Mouse (Mus musculus) liver, embryonic 14.5 days (tissue): Measurements from ENCODE around the gene Ppt2. TPM values are rescaled to one million over a fixed set of nuclear protein-coding genes. Genes with fewer than 3 reads are reported as not detected.

ENCODE experiments used
- ATAC-seq: fragments of 200-750 bp; cut with Nextera tagmentation; 2 replicates; pipeline ENCODE4 v1.8.0; 2017; ENCODE audit warnings: moderate number of reproducible peaks, mild to moderate bottlenecking, moderate library complexity; ENCODE audit not compliant: insufficient read depth
- DNase-seq, 3 experiments: peaks; one replicate each; pipeline ENCODE4 v3.0.0-alpha.2; 2012 to 2013; ENCODE audit warnings: low read depth in 3 of 3, low spot score in 3 of 3
- H3K27ac ChIP-seq: fragments of 300-500 bp; sonication (generic); 2 replicates; pipeline ENCODE4 v1.5.1; 2014; ENCODE audit warnings: moderate library complexity, mild to moderate bottlenecking, control low read depth, inconsistent platforms
- H3K27me3 ChIP-seq: fragments of 300-500 bp; sonication (generic); 2 replicates; pipeline ENCODE4 v1.6.1; 2014; ENCODE audit warnings: mild to moderate bottlenecking, low read length, moderate library complexity; ENCODE audit not compliant: control insufficient read depth, insufficient read depth
- H3K36me3 ChIP-seq: fragments of 300-500 bp; sonication (generic); replicated peaks from 2 replicates; pipeline ENCODE4 v1.6.1; 2014; ENCODE audit warnings: low read depth; ENCODE audit not compliant: control insufficient read depth, insufficient read depth
- H3K4me1 ChIP-seq, 2 experiments: fragments of 200-500 bp in 1 of 2; fragments of 300-500 bp in 1 of 2; sonication (generic) in 1 of 2; replicated peaks; 2 replicates each; pipeline ENCODE4 v1.6.1; 2012 to 2014; ENCODE audit warnings: antibody characterized with exemption in 1 of 2, inconsistent platforms in 1 of 2, low read length in 1 of 2; ENCODE audit not compliant: control insufficient read depth in 2 of 2, insufficient read depth in 2 of 2
- H3K4me2 ChIP-seq: fragments of 300-500 bp; sonication (generic); 2 replicates; pipeline ENCODE4 v1.6.1; 2014; ENCODE audit warnings: low read depth, mild to moderate bottlenecking, control low read depth, moderate library complexity
- H3K4me3 ChIP-seq, 2 experiments: fragments of 200-500 bp in 1 of 2; fragments of 300-500 bp in 1 of 2; sonication (generic) in 1 of 2; 2 replicates each; pipeline ENCODE4 v1.5.1; 2012 to 2014; ENCODE audit warnings: low read depth in 2 of 2, low read length in 2 of 2, mild to moderate bottlenecking in 2 of 2, control low read depth in 1 of 2, inconsistent platforms in 1 of 2, moderate library complexity in 1 of 2; ENCODE audit not compliant: insufficient read depth in 1 of 2
- H3K9ac ChIP-seq: fragments of 300-500 bp; sonication (generic); replicated peaks from 2 replicates; pipeline ENCODE4 v1.6.1; 2014; ENCODE audit warnings: mild to moderate bottlenecking, control low read depth, moderate library complexity
- H3K9me3 ChIP-seq: fragments of 300-500 bp; sonication (generic); 2 replicates; pipeline ENCODE4 v1.6.1; 2016; ENCODE audit warnings: low read length, mixed read lengths; ENCODE audit not compliant: control insufficient read depth
- CTCF ChIP-seq: IDR thresholded peaks from 2 replicates; pipeline ENCODE4 v1.5.1; 2016; ENCODE audit warnings: antibody characterized with exemption, low read depth, control low read depth
- EP300 ChIP-seq: IDR thresholded peaks from 2 replicates; pipeline ENCODE4 v1.6.1; 2016; ENCODE audit warnings: antibody characterized with exemption, low read depth
- WGBS: fragments of 180-500 bp; shearing (Covaris S2); extraction: QIAGEN DNeasy Blood & Tissue Kit; methylation state at CpG from one replicate; pipeline ENCODE4 v1.1.7; 2014; ENCODE audit not compliant: insufficient replicate concordance; 5-methylcytosine and 5-hydroxymethylcytosine counted together
- polyA plus RNA-seq, 2 experiments: library from polyadenylated mRNA; depleted of rRNA in 1 of 2; stranded (reverse) in 1 of 2; unstranded in 1 of 2; fragments of >200 nt; fragmentation: Nextera tagmentation in 1 of 2; extraction: Ambion mirVana in 1 of 2; gene quantifications; 2 replicates each; pipeline versions ENCODE4 v1.2.1 to v1.2.3; 2012 to 2014

Ppt2 gene
- polyA plus RNA-seq, 2 experiments, result 10.4 to 10.5 TPM

GRCm38 (mm10) chr17:34567311-34567710 lies 61.0 kb downstream of the Ppt2 start:
- no peak overlapping the region for H3K9ac ChIP-seq
- H3K27me3 ChIP-seq, result no peaks in the 10 kb centered on the region; the same call in 1 of the 2 replicates
- no peak overlapping the region for H3K27ac ChIP-seq
- H3K4me3 ChIP-seq, result no peak overlapping the region
- H3K9me3 ChIP-seq, result no peaks in the 10 kb centered on the region
- DNase-seq (no peak), ATAC-seq (no peak)
- H3K36me3 ChIP-seq, result no peaks in the 10 kb centered on the region
- H3K4me1 ChIP-seq, result no peaks in the 10 kb centered on the region
- H3K4me2 ChIP-seq, result no peak overlapping the region
- no peak for TF ChIP-seq CTCF
- no peak for TF ChIP-seq EP300
- 64% methylated on average over 9 of the region's 9 CpGs for WGBS

Other genes with a start within 250 kb of the Ppt2 start
- gene BC051142, start 229.7 kb downstream of the Ppt2 start, polyA plus RNA-seq (2012; rRNA removed), result 0.03 and 0.17 TPM in 2 replicates
- 0.08 and 0.66 TPM in 2 replicates for gene BC051142, start 229.7 kb downstream of the Ppt2 start, polyA plus RNA-seq (2014; fragmentation: Nextera tagmentation; extraction: Ambion mirVana)
- gene Btnl4, start 151.2 kb downstream of the Ppt2 start, polyA plus RNA-seq (2012; rRNA removed), result not detected in 2 replicates
- not detected in 2 replicates for gene Btnl4, start 151.2 kb downstream of the Ppt2 start, polyA plus RNA-seq (2014; fragmentation: Nextera tagmentation; extraction: Ambion mirVana)
- gene Btnl6, start 111.2 kb downstream of the Ppt2 start, polyA plus RNA-seq (2012; rRNA removed), result not detected in 2 replicates
- not detected in 2 replicates for gene Btnl6, start 111.2 kb downstream of the Ppt2 start, polyA plus RNA-seq (2014; fragmentation: Nextera tagmentation; extraction: Ambion mirVana)
- 0.99 and 1.6 TPM in 2 replicates for gene Notch4, start 64.2 kb downstream of the Ppt2 start, polyA plus RNA-seq (2012; rRNA removed)
- gene Notch4, start 64.2 kb downstream of the Ppt2 start, polyA plus RNA-seq (2014; fragmentation: Nextera tagmentation; extraction: Ambion mirVana), result 0.58 and 0.67 TPM in 2 replicates
- gene Gpsm3, start 38.7 kb downstream of the Ppt2 start, polyA plus RNA-seq (2012; rRNA removed), result 2.9 and 4.2 TPM in 2 replicates
- 8.1 and 9.8 TPM in 2 replicates for gene Gpsm3, start 38.7 kb downstream of the Ppt2 start, polyA plus RNA-seq (2014; fragmentation: Nextera tagmentation; extraction: Ambion mirVana)
- gene Pbx2, start 37.2 kb downstream of the Ppt2 start, polyA plus RNA-seq (2012; rRNA removed), result 21.1 and 22.7 TPM in 2 replicates
- 2.7 and 3.3 TPM in 2 replicates for gene Pbx2, start 37.2 kb downstream of the Ppt2 start, polyA plus RNA-seq (2014; fragmentation: Nextera tagmentation; extraction: Ambion mirVana)
- gene Ager, start 30.6 kb downstream of the Ppt2 start, polyA plus RNA-seq (2012; rRNA removed), result 1.3 TPM in 2 replicates
- 0.41 and 0.53 TPM in 2 replicates for gene Ager, start 30.6 kb downstream of the Ppt2 start, polyA plus RNA-seq (2014; fragmentation: Nextera tagmentation; extraction: Ambion mirVana)
- 51.5 and 61.2 TPM in 2 replicates for gene Rnf5, start 24.8 kb downstream of the Ppt2 start, polyA plus RNA-seq (2012; rRNA removed)
- gene Rnf5, start 24.8 kb downstream of the Ppt2 start, polyA plus RNA-seq (2014; fragmentation: Nextera tagmentation; extraction: Ambion mirVana), result 59.6 and 66.4 TPM in 2 replicates
- gene Agpat1, start 24.2 kb downstream of the Ppt2 start, polyA plus RNA-seq (2012; rRNA removed), result 35.9 and 45.5 TPM in 2 replicates
- gene Agpat1, start 24.2 kb downstream of the Ppt2 start, polyA plus RNA-seq (2014; fragmentation: Nextera tagmentation; extraction: Ambion mirVana), result 19.0 and 21.4 TPM in 2 replicates
- gene Egfl8, start 12.5 kb downstream of the Ppt2 start, polyA plus RNA-seq (2012; rRNA removed), result 0.39 and 0.40 TPM in 2 replicates
- 0.10 and 0.27 TPM in 2 replicates for gene Egfl8, start 12.5 kb downstream of the Ppt2 start, polyA plus RNA-seq (2014; fragmentation: Nextera tagmentation; extraction: Ambion mirVana)
- 0.04 and 0.11 TPM in 2 replicates for gene Prrt1, start 1.0 kb upstream of the Ppt2 start, polyA plus RNA-seq (2012; rRNA removed)
- gene Prrt1, start 1.0 kb upstream of the Ppt2 start, polyA plus RNA-seq (2014; fragmentation: Nextera tagmentation; extraction: Ambion mirVana), result not detected in 2 replicates
- 0.47 and 1.6 TPM in 2 replicates for gene Fkbpl, start 16.3 kb upstream of the Ppt2 start, polyA plus RNA-seq (2012; rRNA removed)
- gene Fkbpl, start 16.3 kb upstream of the Ppt2 start, polyA plus RNA-seq (2014; fragmentation: Nextera tagmentation; extraction: Ambion mirVana), result 2.9 and 3.2 TPM in 2 replicates
- gene Atf6b, start 18.6 kb upstream of the Ppt2 start, polyA plus RNA-seq (2012; rRNA removed), result 15.5 and 16.6 TPM in 2 replicates
- gene Atf6b, start 18.6 kb upstream of the Ppt2 start, polyA plus RNA-seq (2014; fragmentation: Nextera tagmentation; extraction: Ambion mirVana), result 11.3 and 12.6 TPM in 2 replicates
- 0.17 and 0.21 TPM in 2 replicates for gene Tnxb, start 42.0 kb upstream of the Ppt2 start, polyA plus RNA-seq (2012; rRNA removed)
- gene Tnxb, start 42.0 kb upstream of the Ppt2 start, polyA plus RNA-seq (2014; fragmentation: Nextera tagmentation; extraction: Ambion mirVana), result 0.10 and 0.13 TPM in 2 replicates
- gene C4b, start 115.4 kb upstream of the Ppt2 start, polyA plus RNA-seq (2012; rRNA removed), result 2.6 and 2.9 TPM in 2 replicates
- 3.4 and 4.8 TPM in 2 replicates for gene C4b, start 115.4 kb upstream of the Ppt2 start, polyA plus RNA-seq (2014; fragmentation: Nextera tagmentation; extraction: Ambion mirVana)
- gene Cyp21a1, start 176.1 kb upstream of the Ppt2 start, polyA plus RNA-seq (2012; rRNA removed), result 0.02 TPM in 1 of 2 replicates, not detected in the other
- not detected in 2 replicates for gene Cyp21a1, start 176.1 kb upstream of the Ppt2 start, polyA plus RNA-seq (2014; fragmentation: Nextera tagmentation; extraction: Ambion mirVana)
- gene Stk19, start 208.4 kb upstream of the Ppt2 start, polyA plus RNA-seq (2012; rRNA removed), result 12.8 and 14.8 TPM in 2 replicates
- gene Stk19, start 208.4 kb upstream of the Ppt2 start, polyA plus RNA-seq (2014; fragmentation: Nextera tagmentation; extraction: Ambion mirVana), result 10.6 and 13.3 TPM in 2 replicates
- gene Dxo, start 208.5 kb upstream of the Ppt2 start, polyA plus RNA-seq (2012; rRNA removed), result 27.7 and 30.6 TPM in 2 replicates
- 24.0 and 28.1 TPM in 2 replicates for gene Dxo, start 208.5 kb upstream of the Ppt2 start, polyA plus RNA-seq (2014; fragmentation: Nextera tagmentation; extraction: Ambion mirVana)
- gene Skiv2l, start 221.7 kb upstream of the Ppt2 start, polyA plus RNA-seq (2012; rRNA removed), result 21.4 and 22.3 TPM in 2 replicates
- 15.0 and 20.2 TPM in 2 replicates for gene Skiv2l, start 221.7 kb upstream of the Ppt2 start, polyA plus RNA-seq (2014; fragmentation: Nextera tagmentation; extraction: Ambion mirVana)
- gene Nelfe, start 221.9 kb upstream of the Ppt2 start, polyA plus RNA-seq (2012; rRNA removed), result 26.9 and 37.5 TPM in 2 replicates
- gene Nelfe, start 221.9 kb upstream of the Ppt2 start, polyA plus RNA-seq (2014; fragmentation: Nextera tagmentation; extraction: Ambion mirVana), result 42.7 and 49.2 TPM in 2 replicates
- gene Cfb, start 234.0 kb upstream of the Ppt2 start, polyA plus RNA-seq (2012; rRNA removed), result 103 and 159 TPM in 2 replicates
- gene Cfb, start 234.0 kb upstream of the Ppt2 start, polyA plus RNA-seq (2014; fragmentation: Nextera tagmentation; extraction: Ambion mirVana), result 138 and 146 TPM in 2 replicates